In the genomic region with DNA sequence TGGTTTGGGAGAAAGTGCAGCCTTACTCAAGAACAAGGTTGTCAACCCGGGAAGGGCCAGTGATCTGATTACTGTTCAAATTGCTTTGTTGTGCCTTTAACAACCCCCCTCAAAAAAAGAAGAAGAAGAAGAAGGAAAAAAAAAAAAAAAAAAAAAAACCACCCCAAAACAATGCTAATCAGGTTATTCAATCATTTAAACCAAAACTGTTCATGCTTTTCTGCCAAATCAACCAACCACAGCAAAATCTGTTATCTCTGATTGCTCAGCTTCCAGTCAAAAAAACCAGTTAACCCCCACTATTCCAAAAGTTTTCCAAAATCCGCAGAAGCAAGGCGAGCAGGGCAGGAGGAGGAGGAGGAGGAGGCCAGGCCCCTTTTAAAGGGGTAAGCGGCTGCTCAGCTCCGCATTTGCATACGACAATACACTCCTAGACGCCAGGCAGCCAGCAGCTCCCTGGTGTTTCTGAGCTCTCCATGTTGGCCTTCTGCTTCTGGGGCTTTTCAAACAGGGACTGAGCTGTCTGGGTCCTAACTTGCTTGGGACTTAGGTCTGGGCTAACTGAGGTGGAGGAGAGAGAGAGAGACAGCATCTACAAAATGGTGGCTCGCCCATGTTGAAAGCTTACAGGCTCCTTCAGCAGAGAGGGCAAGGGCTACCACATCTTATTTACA, we compare ENCODE assay signal across 8 mouse cellular contexts. TPM values are rescaled to one million over a fixed set of nuclear protein-coding genes. Genes with fewer than 3 reads are reported as not detected.
DNase-seq lines count a peak whose midpoint lies in the region; ATAC-seq lines count a peak whose summit lies in the region.

No protein-coding gene starts in this region.

- H3K9ac ChIP-seq in embryonic facial prominence, embryonic 15.5 days = no peak overlapping the region

- 25% methylated on average over 8 of the region's 8 CpGs for WGBS in embryonic facial prominence, embryonic 15.5 days
- 10% methylated on average over 8 of the region's 8 CpGs for WGBS in midbrain, embryonic 10.5 days

- no peak overlapping the region for H3K27ac ChIP-seq in embryonic facial prominence, embryonic 15.5 days (replicated peaks)
- H3K27ac ChIP-seq in midbrain, embryonic 10.5 days (replicated peaks) = peak overlapping the region; percentile 83

- DNase-seq in cerebellum, postnatal 14 days = peak; percentile 37 to 41
- no peak for DNase-seq in cerebellum, adult 9-11 months
- peak; percentile 56 for DNase-seq in ES-CJ7 (ENCODE audit: low read depth, low spot score)
- DNase-seq in midbrain, embryonic 10.5 days (ENCODE audit: low spot score) = peak; percentile 52
- DNase-seq in ovary, postnatal 10 days (ENCODE audit: low spot score) = no peak
- no peak for DNase-seq in gastrocnemius, postnatal 4 days (ENCODE audit: low spot score in 2 of 2)
- no peak for DNase-seq in layer of hippocampus, adult 9-10 months (ENCODE audit: low spot score)

- no peaks in the 10 kb centered on the region for H3K9me3 ChIP-seq in embryonic facial prominence, embryonic 15.5 days (replicated peaks)
- no peaks in the 10 kb centered on the region for H3K9me3 ChIP-seq in midbrain, embryonic 10.5 days (replicated peaks)

- H3K4me2 ChIP-seq in embryonic facial prominence, embryonic 15.5 days (replicated peaks) = 0 out of 2 replicates have a peak overlapping the region, but pooled peaks have one; percentile 17

- no peaks in the 10 kb centered on the region for H3K27me3 ChIP-seq in embryonic facial prominence, embryonic 15.5 days
- H3K27me3 ChIP-seq in midbrain, embryonic 10.5 days (ENCODE audit: low read depth, poor library complexity, severe bottlenecking) = no peaks in the 10 kb centered on the region

- no peak; the same call in 1 of the 2 replicates for ATAC-seq in embryonic facial prominence, embryonic 15.5 days (ENCODE audit: insufficient number of reproducible peaks, low FRiP score, low TSS enrichment, low read depth)

- no peak overlapping the region for H3K4me3 ChIP-seq in embryonic facial prominence, embryonic 15.5 days (replicated peaks)
- peak overlapping the region; percentile 30 for H3K4me3 ChIP-seq in midbrain, embryonic 10.5 days

- peaks cover 7% of the 10 kb centered on the region; the same call in 1 of the 2 replicates for H3K4me1 ChIP-seq in embryonic facial prominence, embryonic 15.5 days
- peaks cover 23% of the 10 kb centered on the region for H3K4me1 ChIP-seq in midbrain, embryonic 10.5 days

- H3K36me3 ChIP-seq in embryonic facial prominence, embryonic 15.5 days = no peaks in the 10 kb centered on the region
- H3K36me3 ChIP-seq in midbrain, embryonic 10.5 days = peaks cover 18% of the 10 kb centered on the region

RNA-seq across cellular contexts. Expression of a gene that starts 42.6 kb away (rescaled TPM):
- 16.0 and 16.9 TPM in 2 replicates for polyA plus RNA-seq in embryonic facial prominence, embryonic 15.5 days (2015; fragmentation: Nextera tagmentation; extraction: Ambion mirVana)
- polyA plus RNA-seq in midbrain, embryonic 10.5 days (2016; fragmentation: Nextera tagmentation; extraction: Ambion mirVana) = 21.6 and 23.1 TPM in 2 replicates
- total RNA-seq in gastrocnemius, postnatal 4 days (2021) = 10 to 100 TPM; 66.4 to 68.8 TPM

Comparison
In these comparisons a context has a peak if more than half of its experiments do, and no peak if none do; other contexts are left out.
1. DNase-seq: peak in cerebellum, postnatal 14 days (2 of 2), ES-CJ7 (single experiment) and midbrain, embryonic 10.5 days (single experiment); none in cerebellum, adult 9-11 months (single experiment), ovary, postnatal 10 days (single experiment), gastrocnemius, postnatal 4 days (0 of 2) and layer of hippocampus, adult 9-10 months (single experiment).